Mouse (Mus musculus) kidney, postnatal 0 days (tissue): Measurements from ENCODE around the gene Krt82. TPM values are rescaled to one million over a fixed set of nuclear protein-coding genes. Genes with fewer than 3 reads are reported as not detected.
A peak's percentile ranks its signal among the peaks of the same experiment; 100 is the strongest.

Experiments
- ATAC-seq: fragments of 200-750 bp; cut with Nextera tagmentation; replicated peaks from 2 replicates; pipeline ENCODE4 v1.8.0; 2017; ENCODE audit warnings: low read depth, moderate number of reproducible peaks, moderate TSS enrichment, moderate library complexity; ENCODE audit not compliant: low FRiP score
- DNase-seq: peaks from one replicate; pipeline ENCODE4 v3.0.0-alpha.2; 2016; ENCODE audit warnings: low spot score
- H3K27ac ChIP-seq: fragments of 300-500 bp; sonication (generic); 2 replicates; pipeline ENCODE4 v1.5.1; 2014; ENCODE audit warnings: mild to moderate bottlenecking
- H3K27me3 ChIP-seq: fragments of 300-500 bp; sonication (generic); 2 replicates; pipeline ENCODE4 v1.6.1; 2014; ENCODE audit warnings: low read length, mixed read lengths; ENCODE audit not compliant: insufficient read depth
- H3K36me3 ChIP-seq: fragments of 300-500 bp; sonication (generic); 2 replicates; pipeline ENCODE4 v1.6.1; 2014; ENCODE audit warnings: low read length, mixed read lengths; ENCODE audit not compliant: insufficient read depth
- H3K4me1 ChIP-seq: fragments of 300-500 bp; sonication (generic); replicated peaks from 2 replicates; pipeline ENCODE4 v1.6.1; 2014; ENCODE audit warnings: antibody characterized with exemption, low read length, mixed read lengths; ENCODE audit not compliant: insufficient read depth
- H3K4me2 ChIP-seq: fragments of 300-500 bp; sonication (generic); 2 replicates; pipeline ENCODE4 v1.6.1; 2014; ENCODE audit warnings: mild to moderate bottlenecking, low read length, moderate library complexity, mixed read lengths
- H3K4me3 ChIP-seq: fragments of 300-500 bp; sonication (generic); replicated peaks from 2 replicates; pipeline ENCODE4 v1.5.1; 2014; ENCODE audit warnings: low read depth, low read length
- H3K9ac ChIP-seq: fragments of 300-500 bp; sonication (generic); 2 replicates; pipeline ENCODE4 v1.6.1; 2014; ENCODE audit warnings: low read depth, low read length
- H3K9me3 ChIP-seq: fragments of 300-500 bp; sonication (generic); replicated peaks from 2 replicates; pipeline ENCODE4 v1.6.1; 2016; ENCODE audit warnings: low read length, inconsistent platforms, mixed read lengths
- CTCF ChIP-seq: IDR thresholded peaks from 2 replicates; pipeline ENCODE4 v1.5.1; 2016; ENCODE audit warnings: antibody characterized with exemption, low read depth, mild to moderate bottlenecking, moderate library complexity
- WGBS: fragments of 180-500 bp; shearing (Covaris S2); extraction: QIAGEN DNeasy Blood & Tissue Kit; methylation state at CpG from one replicate; pipeline ENCODE4 v1.1.7; 2014; 5-methylcytosine and 5-hydroxymethylcytosine counted together
- polyA plus RNA-seq: library from polyadenylated mRNA; unstranded; fragments of >200 nt; fragmentation: Nextera tagmentation; extraction: Ambion mirVana; gene quantifications from 2 replicates; pipeline ENCODE4 v1.2.1, GENCODE M21; 2015

The Krt82 gene
- not detected in 2 replicates for polyA plus RNA-seq

DNA sequence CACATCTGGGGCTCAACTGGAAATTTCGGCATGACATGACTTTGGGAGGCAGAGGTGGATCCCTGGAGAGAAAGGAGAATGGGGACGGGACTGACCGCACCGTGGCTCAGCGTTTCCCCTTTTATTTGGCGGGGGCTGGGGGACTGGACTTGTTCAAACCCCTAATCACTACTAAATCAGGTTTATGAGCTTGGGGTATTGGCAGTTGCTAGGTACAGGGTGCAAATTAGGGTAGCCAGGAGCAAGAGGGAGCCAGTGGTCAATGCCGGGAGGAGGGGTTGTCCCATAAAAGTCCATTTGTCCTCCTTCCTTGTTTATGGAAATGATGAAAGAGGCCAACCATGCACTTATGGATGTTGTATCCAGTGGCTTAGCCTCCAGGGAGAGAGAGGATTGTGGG lies at the start of gene Krt82:
TSS of gene Krt82 (minus strand) at position 101 of the 400 bp plus-strand sequence.
- no peak within 1 kb of the TSS for H3K27ac ChIP-seq
- no peak within 1 kb of the TSS for H3K4me3 ChIP-seq
- ATAC-seq (no peak), DNase-seq (no peak)
- H3K4me2 ChIP-seq, result no peak within 1 kb of the TSS
- H3K27me3 ChIP-seq, result no peaks in the 10 kb centered on the region
- peaks cover 5% of the 10 kb centered on the region; the same call in 1 of the 2 replicates for H3K4me1 ChIP-seq
- H3K9ac ChIP-seq, result no peak within 1 kb of the TSS
- no peaks in the 10 kb centered on the region for H3K36me3 ChIP-seq
- WGBS, result 48% methylated on average over 7 of the region's 7 CpGs
- no peaks in the 10 kb centered on the region for H3K9me3 ChIP-seq
- TF ChIP-seq CTCF, result no peak

DNA sequence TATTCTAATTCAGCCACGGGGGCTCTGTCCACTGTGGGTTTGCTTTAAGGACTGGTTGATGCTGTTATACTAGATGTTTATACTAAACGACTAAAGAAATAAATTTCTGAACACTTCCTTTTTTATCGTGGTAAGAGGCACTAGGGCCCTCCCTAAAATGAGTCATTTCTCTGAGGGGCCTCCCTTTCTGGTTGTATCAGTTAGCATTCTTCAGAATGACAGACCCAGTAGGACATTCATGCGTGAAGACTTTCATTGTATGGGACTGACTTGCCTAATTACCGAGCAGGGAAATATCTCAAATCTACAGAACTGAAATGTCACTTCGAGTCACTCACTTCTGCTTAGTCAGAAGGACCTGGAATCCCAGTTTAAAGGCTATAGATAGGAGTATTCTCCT lies 48.7 kb upstream of the Krt82 start:
- DNase-seq, result peak; percentile 5
- H3K27me3 ChIP-seq, result no peaks in the 10 kb centered on the region
- WGBS, result 37% methylated on average over 6 of the region's 6 CpGs

DNA sequence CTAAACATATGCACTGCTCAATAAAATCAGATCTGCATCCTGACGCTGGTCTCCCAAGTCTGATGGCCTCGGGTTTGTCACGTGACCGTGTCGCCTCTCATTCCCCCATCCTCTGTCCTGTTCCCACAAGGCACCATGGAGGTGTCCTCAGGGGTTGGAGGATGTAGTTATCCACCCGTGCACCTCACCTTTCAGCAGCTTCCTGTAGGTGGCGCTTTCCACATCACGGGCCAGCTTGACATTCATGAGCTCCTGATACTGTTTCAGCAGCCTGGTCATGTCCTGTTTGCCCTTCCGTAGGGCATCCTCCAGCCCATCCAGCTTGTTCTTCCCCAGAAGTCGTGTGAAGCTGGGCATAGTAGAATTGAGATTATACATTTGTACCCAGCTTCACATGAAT lies 37.7 kb upstream of the Krt82 start:
- Histone ChIP-seq H3K4me2 (no peak overlapping the region), H3K9ac (no peak overlapping the region), H3K27me3 (no peaks in the 10 kb centered on the region), H3K36me3 (no peaks in the 10 kb centered on the region), H3K4me3 (no peak overlapping the region), H3K4me1 (no peaks in the 10 kb centered on the region), H3K27ac (no peak overlapping the region), H3K9me3 (no peaks in the 10 kb centered on the region)
- ATAC-seq (no peak), DNase-seq (no peak)
- 80% methylated on average over 10 of the region's 10 CpGs for WGBS
- TF ChIP-seq CTCF, result no peak; the same call in 1 of the 2 replicates

More for the DNA sequence above, 48.7 kb upstream of the Krt82 start:
- Histone ChIP-seq H3K4me3 (no peak overlapping the region), H3K27ac (no peak overlapping the region), H3K9me3 (no peaks in the 10 kb centered on the region), H3K4me2 (no peak overlapping the region), H3K4me1 (no peaks in the 10 kb centered on the region), H3K36me3 (no peaks in the 10 kb centered on the region), H3K9ac (no peak overlapping the region)
- TF ChIP-seq CTCF, result no peak
- ATAC-seq, result no peak

DNA sequence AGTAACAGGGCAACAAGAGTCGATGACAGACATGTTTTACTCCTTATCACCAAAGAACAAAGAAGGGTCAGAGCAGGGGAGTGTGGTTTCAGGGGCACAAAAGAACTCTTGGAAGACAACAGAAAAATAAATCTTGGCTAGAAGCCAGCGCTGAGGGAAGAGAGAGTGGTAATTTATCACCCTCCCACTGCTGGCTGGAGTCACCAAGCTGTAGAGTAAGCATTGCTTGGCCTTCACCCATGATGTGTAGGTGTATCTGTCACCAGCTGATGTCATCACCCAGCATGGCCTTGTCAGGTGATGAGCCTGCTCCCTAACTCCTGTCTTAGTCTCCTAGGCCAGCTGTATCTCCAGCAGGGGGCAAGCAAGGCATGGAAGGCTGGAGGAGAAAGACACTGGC lies 34.0 kb upstream of the Krt82 start:
- DNase-seq, result peak; percentile 12

DNA sequence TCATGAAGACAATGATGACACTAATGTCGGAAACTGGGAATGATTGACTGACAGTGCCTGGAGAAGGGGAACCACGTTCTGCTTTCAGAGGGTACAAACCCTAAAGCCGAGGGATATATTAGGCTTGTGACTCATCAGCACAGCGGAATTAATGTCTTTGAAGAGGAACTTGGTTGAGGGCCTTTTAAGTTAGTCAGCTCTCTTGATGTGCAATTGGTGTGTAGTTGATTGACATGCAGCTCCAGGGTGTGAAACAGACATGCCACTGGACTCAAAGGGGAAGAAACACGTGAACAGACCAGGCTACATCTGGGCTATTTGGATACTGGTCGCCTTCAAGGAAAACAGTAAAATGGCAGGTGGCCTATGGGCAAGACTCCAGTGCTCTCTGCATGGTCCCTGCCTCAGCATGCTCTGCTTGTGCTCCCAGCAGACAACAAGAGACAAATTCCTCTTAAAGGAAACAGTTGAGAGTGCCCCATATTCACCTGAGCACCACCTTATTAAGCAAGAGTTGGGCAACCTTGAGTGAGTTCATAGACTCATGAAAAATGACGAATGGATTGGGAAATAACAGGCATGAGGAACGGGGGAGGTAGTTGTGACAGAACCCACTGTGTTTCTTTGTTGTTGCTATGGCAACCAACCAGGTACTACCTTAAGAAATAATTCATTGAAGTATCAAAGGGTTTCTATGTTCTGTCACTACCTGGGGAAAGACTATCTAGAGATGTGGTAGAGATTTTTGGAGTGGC lies 32.9 kb upstream of the Krt82 start:
- no peak for ATAC-seq
- H3K4me1 ChIP-seq, result no peaks in the 10 kb centered on the region
- H3K4me3 ChIP-seq, result no peak overlapping the region
- H3K27ac ChIP-seq, result no peak overlapping the region
- WGBS, result 84% methylated on average over 8 of the region's 8 CpGs
- H3K4me2 ChIP-seq, result no peak overlapping the region
- no peak for TF ChIP-seq CTCF
- no peak overlapping the region for H3K9ac ChIP-seq
- no peaks in the 10 kb centered on the region for H3K36me3 ChIP-seq
- DNase-seq, result no peak
- H3K9me3 ChIP-seq, result no peaks in the 10 kb centered on the region
- H3K27me3 ChIP-seq, result no peaks in the 10 kb centered on the region

More for the DNA sequence above, 34.0 kb upstream of the Krt82 start:
- Histone ChIP-seq H3K27ac (no peak overlapping the region), H3K9ac (no peak overlapping the region), H3K36me3 (no peaks in the 10 kb centered on the region), H3K9me3 (no peaks in the 10 kb centered on the region), H3K4me1 (no peaks in the 10 kb centered on the region), H3K4me2 (no peak overlapping the region), H3K27me3 (no peaks in the 10 kb centered on the region), H3K4me3 (no peak overlapping the region)
- no peak for ATAC-seq
- 13% methylated on average over 2 of the region's 2 CpGs for WGBS
- TF ChIP-seq CTCF, result peak; percentile 38; the same call in 1 of the 2 replicates

DNA sequence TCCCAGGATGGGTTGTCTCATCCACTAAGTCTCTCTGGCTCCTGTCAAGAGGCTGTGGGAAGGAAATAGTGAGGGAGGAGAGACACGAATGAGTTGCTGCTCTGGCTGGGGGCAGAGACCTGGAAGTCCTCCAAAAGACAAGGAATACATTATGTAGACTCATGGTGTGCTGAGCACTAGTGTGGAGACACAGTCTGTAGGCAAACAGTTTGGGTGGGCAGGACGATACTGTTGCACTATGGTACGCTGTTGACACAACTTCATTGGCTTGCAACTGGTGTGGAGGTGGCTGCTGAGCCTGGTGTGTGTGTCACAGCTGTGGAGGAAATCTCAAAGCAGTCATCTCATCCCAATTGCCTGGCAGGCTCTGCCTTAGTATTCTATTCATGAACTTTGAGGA lies 31.2 kb upstream of the Krt82 start:
- no peaks in the 10 kb centered on the region for H3K4me1 ChIP-seq
- H3K4me3 ChIP-seq, result no peak overlapping the region
- H3K27me3 ChIP-seq, result no peaks in the 10 kb centered on the region
- no peak overlapping the region for H3K4me2 ChIP-seq
- H3K27ac ChIP-seq, result no peak overlapping the region
- TF ChIP-seq CTCF, result no peak
- no peaks in the 10 kb centered on the region for H3K36me3 ChIP-seq
- no peak overlapping the region for H3K9ac ChIP-seq
- no peak for DNase-seq
- WGBS, result 71% methylated on average over 3 of the region's 3 CpGs
- H3K9me3 ChIP-seq, result no peaks in the 10 kb centered on the region
- no peak for ATAC-seq
